Mouse (Mus musculus) myocyte (in vitro differentiated cells): ENCODE data around the gene Npffr2. TPM values are rescaled to one million over a fixed set of nuclear protein-coding genes. Genes with fewer than 3 reads are reported as not detected.

Source experiments
- H3K27me3 ChIP-seq: one replicate; pipeline ENCODE4 v1.6.1; 2011; ENCODE audit not compliant: control insufficient read depth, insufficient read depth, insufficient read length
- H3K36me3 ChIP-seq: one replicate; pipeline ENCODE4 v1.6.1; 2011; ENCODE audit not compliant: control insufficient read depth, insufficient read depth
- H3K4me2 ChIP-seq: one replicate; pipeline ENCODE4 v1.6.1; 2011; ENCODE audit warnings: low read depth, control low read depth
- H3K4me3 ChIP-seq: one replicate; pipeline ENCODE4 v1.5.1; 2011; ENCODE audit warnings: mild to moderate bottlenecking, control low read depth, moderate library complexity
- H3K79me2 ChIP-seq: one replicate; pipeline ENCODE4 v1.6.1; 2011; ENCODE audit not compliant: control insufficient read depth, insufficient read depth
- H3ac ChIP-seq: one replicate; pipeline ENCODE4 v1.6.1; 2011; ENCODE audit not compliant: control insufficient read depth, insufficient read length
- CEBPB ChIP-seq: IDR thresholded peaks from 2 replicates; pipeline ENCODE4 v1.6.1; 2011; ENCODE audit warnings: mild to moderate bottlenecking, moderate library complexity; ENCODE audit not compliant: poor library complexity, insufficient read depth, severe bottlenecking
- E2F4 ChIP-seq: IDR thresholded peaks from one replicate; pipeline ENCODE4 v1.6.1; 2011; ENCODE audit warnings: mild to moderate bottlenecking, control low read depth, moderate library complexity; ENCODE audit not compliant: insufficient read depth
- MAX ChIP-seq: IDR thresholded peaks from one replicate; pipeline ENCODE4 v1.6.1; 2011; ENCODE audit warnings: low read depth, mild to moderate bottlenecking, control low read depth
- MYOD1 ChIP-seq, 3 experiments: IDR thresholded peaks; one replicate each; pipeline ENCODE4 v1.6.1; 2011; ENCODE audit warnings: control low read depth in 2 of 3, low read depth in 2 of 3, mild to moderate bottlenecking in 2 of 3, moderate library complexity in 1 of 3; ENCODE audit not compliant: insufficient read length in 2 of 3, control insufficient read depth in 1 of 3
- MYOG ChIP-seq, 3 experiments: IDR thresholded peaks; one replicate each; pipeline ENCODE4 v1.6.1; 2011; ENCODE audit warnings: control low read depth in 2 of 3, low read depth in 2 of 3, mild to moderate bottlenecking in 2 of 3; ENCODE audit not compliant: insufficient read length in 2 of 3, control insufficient read depth in 1 of 3, insufficient read depth in 1 of 3
- POLR2A ChIP-seq: IDR thresholded peaks from one replicate; pipeline ENCODE4 v1.6.1; 2011; ENCODE audit warnings: low read depth, mild to moderate bottlenecking, control low read depth, moderate library complexity; ENCODE audit not compliant: insufficient read length
- POLR2AphosphoS2 ChIP-seq: IDR thresholded peaks from one replicate; pipeline ENCODE4 v1.6.1; 2011; ENCODE audit warnings: low read depth, control low read depth; ENCODE audit not compliant: insufficient read length
- REST ChIP-seq: IDR thresholded peaks from one replicate; pipeline ENCODE4 v1.6.1; 2011; ENCODE audit warnings: mild to moderate bottlenecking, control low read depth, moderate library complexity; ENCODE audit not compliant: insufficient read depth, insufficient read length
- SRF ChIP-seq: IDR thresholded peaks from one replicate; pipeline ENCODE4 v1.6.1; 2011; ENCODE audit warnings: low read depth; ENCODE audit not compliant: control insufficient read depth, insufficient read length
- TCF12 ChIP-seq: IDR thresholded peaks from one replicate; pipeline ENCODE4 v1.6.1; 2011; ENCODE audit warnings: mild to moderate bottlenecking, control low read depth; ENCODE audit not compliant: poor library complexity, insufficient read depth, severe bottlenecking
- TCF3 ChIP-seq: IDR thresholded peaks from one replicate; pipeline ENCODE4 v1.6.1; 2011; ENCODE audit warnings: low read depth, control low read depth; ENCODE audit not compliant: insufficient read length
- USF1 ChIP-seq: IDR thresholded peaks from one replicate; pipeline ENCODE4 v1.6.1; 2011; ENCODE audit warnings: low read depth, mild to moderate bottlenecking, control low read depth, moderate library complexity
- polyA plus RNA-seq: library from polyadenylated mRNA; unstranded; fragments of >200 nt; fragmentation: generic; extraction: Trizol; gene quantifications from one replicate; pipeline ENCODE4 v1.2.1, GENCODE M21; 2012; ENCODE audit warnings: missing spikeins

Gene Npffr2
- polyA plus RNA-seq, 1 experiment = not detected

GRCm38 (mm10) chr5:89561381-89561780 lies 34.2 kb downstream of the Npffr2 start:
- TF ChIP-seq SRF (no peak), TCF3 (no peak), TCF12 (no peak), CEBPB (no peak), POLR2A (no peak), MYOG (IDR thresholded peaks at IDR 0.05; ENCODE audit: control insufficient read depth in 1 of 3, insufficient read depth in 1 of 3, insufficient read length in 2 of 3, low read depth in 2 of 3) (no peak), MYOD1 (IDR thresholded peaks at IDR 0.05; ENCODE audit: control insufficient read depth in 1 of 3, insufficient read length in 2 of 3, low read depth in 2 of 3) (no peak), E2F4 (no peak), POLR2AphosphoS2 (no peak), MAX (no peak), REST (no peak), USF1 (no peak)
- H3K4me3 ChIP-seq = no peak overlapping the region
- no peak overlapping the region for H3ac ChIP-seq
- H3K4me2 ChIP-seq = no peak overlapping the region
- no peaks in the 10 kb centered on the region for H3K79me2 ChIP-seq
- no peaks in the 10 kb centered on the region for H3K27me3 ChIP-seq
- no peaks in the 10 kb centered on the region for H3K36me3 ChIP-seq

- Histone ChIP-seq H3K4me2 (no peak overlapping the region), H3ac (no peak overlapping the region), H3K4me3 (no peak overlapping the region), H3K36me3 (no peaks in the 10 kb centered on the region), H3K79me2 (no peaks in the 10 kb centered on the region), H3K27me3 (no peaks in the 10 kb centered on the region)
- TF ChIP-seq SRF = no peak
- no peak for TF ChIP-seq POLR2A
- TF ChIP-seq E2F4 = no peak
- TF ChIP-seq TCF12 = no peak
- TF ChIP-seq MYOD1 (IDR thresholded peaks at IDR 0.05; ENCODE audit: control insufficient read depth in 1 of 3, insufficient read length in 2 of 3, low read depth in 2 of 3) = no peak
- TF ChIP-seq TCF3 = no peak
- TF ChIP-seq CEBPB = no peak
- TF ChIP-seq POLR2AphosphoS2 = no peak
- no peak for TF ChIP-seq MYOG (IDR thresholded peaks at IDR 0.05; ENCODE audit: control insufficient read depth in 1 of 3, insufficient read depth in 1 of 3, insufficient read length in 2 of 3, low read depth in 2 of 3)
- no peak for TF ChIP-seq USF1
- no peak for TF ChIP-seq REST
- no peak for TF ChIP-seq MAX
Observed at GRCm38 (mm10) chr5:89578678-89579077, 51.4 kb downstream of the Npffr2 start.

GRCm38 (mm10) chr5:89579181-89579580 lies 52.0 kb downstream of the Npffr2 start:
- H3K4me3 ChIP-seq = no peak overlapping the region
- H3K36me3 ChIP-seq = no peaks in the 10 kb centered on the region
- no peaks in the 10 kb centered on the region for H3K27me3 ChIP-seq
- no peak overlapping the region for H3K4me2 ChIP-seq
- H3K79me2 ChIP-seq = no peaks in the 10 kb centered on the region
- TF ChIP-seq TCF3 (no peak), MYOG (IDR thresholded peaks at IDR 0.05; ENCODE audit: control insufficient read depth in 1 of 3, insufficient read depth in 1 of 3, insufficient read length in 2 of 3, low read depth in 2 of 3) (no peak), MAX (no peak), SRF (no peak), MYOD1 (IDR thresholded peaks at IDR 0.05; ENCODE audit: control insufficient read depth in 1 of 3, insufficient read length in 2 of 3, low read depth in 2 of 3) (no peak), E2F4 (no peak), TCF12 (no peak), CEBPB (no peak), POLR2A (no peak), POLR2AphosphoS2 (no peak), USF1 (no peak), REST (no peak)
- no peak overlapping the region for H3ac ChIP-seq

- H3K79me2 ChIP-seq = no peaks in the 10 kb centered on the region
- no peak for TF ChIP-seq MYOG (IDR thresholded peaks at IDR 0.05; ENCODE audit: control insufficient read depth in 1 of 3, insufficient read depth in 1 of 3, insufficient read length in 2 of 3, low read depth in 2 of 3)
- no peak for TF ChIP-seq CEBPB
- TF ChIP-seq REST = no peak
- TF ChIP-seq TCF3 = no peak
- TF ChIP-seq TCF12 = no peak
- no peak for TF ChIP-seq MYOD1 (IDR thresholded peaks at IDR 0.05; ENCODE audit: control insufficient read depth in 1 of 3, insufficient read length in 2 of 3, low read depth in 2 of 3)
- TF ChIP-seq MAX = no peak
- TF ChIP-seq POLR2A = no peak
- no peak for TF ChIP-seq SRF
- TF ChIP-seq POLR2AphosphoS2 = no peak
- TF ChIP-seq USF1 = no peak
- no peak for TF ChIP-seq E2F4
- no peak overlapping the region for H3K4me3 ChIP-seq
- no peak overlapping the region for H3K4me2 ChIP-seq
- H3K36me3 ChIP-seq = no peaks in the 10 kb centered on the region
- no peaks in the 10 kb centered on the region for H3K27me3 ChIP-seq
- no peak overlapping the region for H3ac ChIP-seq
Observed at GRCm38 (mm10) chr5:89581143-89581542, 53.9 kb downstream of the Npffr2 start.
